Mouse (Mus musculus) right cerebral cortex, postnatal 36 days (tissue): Measurements from ENCODE around the gene Phtf1.

Source experiments
- DNase-seq, 2 experiments: peaks; one replicate each; pipeline ENCODE4 v3.0.0; 2022; ENCODE audit warnings: low spot score in 2 of 2, mixed read lengths in 1 of 2

Gene Phtf1

GRCm38 (mm10) chr3:103967861-103968691 lies at the start of gene Phtf1:
Gene Phtf1 (plus strand): TSS chr3:103968110.
- DNase-seq: peak; percentile 77 to 78

- no peak for DNase-seq
Observed at GRCm38 (mm10) chr3:103920094-103920493, 47.8 kb upstream of the Phtf1 start.

GRCm38 (mm10) chr3:103925302-103925701 lies 42.6 kb upstream of the Phtf1 start:
- DNase-seq: no peak

- no peak for DNase-seq
Observed at GRCm38 (mm10) chr3:103927511-103927910, 40.4 kb upstream of the Phtf1 start.

GRCm38 (mm10) chr3:103944794-103945562 lies 22.9 kb upstream of the Phtf1 start:
- DNase-seq: no peak

GRCm38 (mm10) chr3:103948666-103949065 lies 19.2 kb upstream of the Phtf1 start:
- DNase-seq: no peak

- DNase-seq: no peak
Observed at GRCm38 (mm10) chr3:103960622-103961021, 7.3 kb upstream of the Phtf1 start.

GRCm38 (mm10) chr3:103967231-103967630 lies 679 bp upstream of the Phtf1 start:
- no peak for DNase-seq

GRCm38 (mm10) chr3:103968701-103969100 lies 791 bp downstream of the Phtf1 start:
- peak in 1 of 2 experiments; percentile 53 for DNase-seq

GRCm38 (mm10) chr3:103971157-103971556 lies 3.2 kb downstream of the Phtf1 start:
- DNase-seq: no peak

- DNase-seq: no peak
Observed at GRCm38 (mm10) chr3:103984556-103984955, 16.6 kb downstream of the Phtf1 start.

GRCm38 (mm10) chr3:103985194-103985593 lies 17.3 kb downstream of the Phtf1 start:
- DNase-seq: no peak

GRCm38 (mm10) chr3:103987831-103988432 lies 20.0 kb downstream of the Phtf1 start:
- no peak for DNase-seq

- DNase-seq: no peak
Observed at GRCm38 (mm10) chr3:103989352-103989751, 21.4 kb downstream of the Phtf1 start.

- no peak for DNase-seq
Observed at GRCm38 (mm10) chr3:103991271-103991670, 23.4 kb downstream of the Phtf1 start.

GRCm38 (mm10) chr3:103998724-103999123 lies 30.8 kb downstream of the Phtf1 start:
- DNase-seq: no peak

GRCm38 (mm10) chr3:104006896-104007466 lies 39.1 kb downstream of the Phtf1 start:
- DNase-seq: no peak

- DNase-seq: peak in 1 of 2 experiments; percentile 32
Observed at GRCm38 (mm10) chr3:104007479-104007878, 39.6 kb downstream of the Phtf1 start.

GRCm38 (mm10) chr3:104009924-104010662 lies 42.2 kb downstream of the Phtf1 start:
- DNase-seq: no peak

- DNase-seq: no peak
Observed at GRCm38 (mm10) chr3:104011972-104012371, 44.1 kb downstream of the Phtf1 start.

- no peak for DNase-seq
Observed at GRCm38 (mm10) chr3:104017931-104018330, 50.0 kb downstream of the Phtf1 start.
